Mouse (Mus musculus) testis, postnatal 10 days (tissue): Measurements from ENCODE around the gene Diablo.

Experiments used
- DNase-seq: peaks from one replicate; pipeline ENCODE4 v3.0.0; 2021; ENCODE audit warnings: low spot score

Gene Diablo

DNA sequence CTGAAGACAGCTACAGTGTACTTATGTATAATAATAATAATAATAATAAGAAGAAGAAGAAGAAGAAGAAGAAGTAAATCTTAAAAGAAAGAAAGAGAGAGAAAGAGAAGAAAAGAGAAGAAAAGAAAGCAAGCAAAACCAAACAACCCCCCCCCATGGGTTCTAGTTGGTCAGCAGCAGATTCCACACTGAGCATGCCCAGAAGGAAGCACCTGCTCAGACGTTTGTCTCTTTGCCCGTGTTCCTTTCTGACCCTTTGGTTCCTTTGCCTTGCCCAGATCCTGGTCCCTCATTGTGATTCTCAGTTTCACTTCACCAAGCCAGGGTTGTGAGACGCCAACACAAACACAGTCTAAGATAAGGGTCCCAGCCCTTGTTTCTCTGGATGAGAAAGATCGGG, 22.0 kb downstream of the Diablo start:
- no peak for DNase-seq

DNA sequence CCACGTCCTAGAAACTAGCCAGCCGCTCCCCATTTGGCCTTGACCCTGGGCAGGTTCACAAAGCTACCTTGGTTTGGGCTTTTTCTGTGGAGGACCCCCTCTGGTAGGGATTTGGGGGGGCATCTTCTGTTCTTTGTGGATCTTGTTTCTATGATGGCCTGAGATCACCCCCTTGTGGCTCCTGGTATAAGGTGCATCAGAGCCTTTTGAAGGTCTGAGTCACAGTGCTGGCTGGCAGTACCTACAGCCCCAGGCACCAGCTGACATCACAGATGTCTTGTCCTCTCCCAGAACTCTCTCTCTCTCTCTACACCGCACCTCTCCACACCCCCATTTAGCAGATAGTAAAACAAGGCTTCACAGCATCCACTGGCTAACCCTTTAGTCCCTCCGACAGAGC, 24.3 kb downstream of the Diablo start:
- no peak for DNase-seq

DNA sequence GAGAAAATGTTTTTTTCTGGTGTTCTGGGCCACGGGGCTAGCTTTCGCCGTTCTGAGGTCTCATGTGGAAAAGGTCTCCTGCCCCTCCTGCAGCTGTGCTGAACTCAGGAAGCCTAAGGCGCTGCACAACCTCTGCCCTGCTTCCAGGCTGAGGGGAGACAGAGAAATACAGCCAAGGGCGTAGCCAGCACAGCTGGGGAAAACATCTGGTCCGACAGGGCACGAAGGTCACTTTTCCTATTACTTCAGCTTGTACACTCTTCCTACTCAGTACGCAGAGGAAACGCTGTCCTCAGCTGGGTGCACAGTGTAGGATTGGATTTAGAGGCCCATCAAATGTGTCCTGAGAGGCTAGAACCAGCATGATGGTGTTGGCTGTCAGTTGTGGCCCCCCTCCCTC, 34.0 kb downstream of the Diablo start:
- no peak for DNase-seq

DNA sequence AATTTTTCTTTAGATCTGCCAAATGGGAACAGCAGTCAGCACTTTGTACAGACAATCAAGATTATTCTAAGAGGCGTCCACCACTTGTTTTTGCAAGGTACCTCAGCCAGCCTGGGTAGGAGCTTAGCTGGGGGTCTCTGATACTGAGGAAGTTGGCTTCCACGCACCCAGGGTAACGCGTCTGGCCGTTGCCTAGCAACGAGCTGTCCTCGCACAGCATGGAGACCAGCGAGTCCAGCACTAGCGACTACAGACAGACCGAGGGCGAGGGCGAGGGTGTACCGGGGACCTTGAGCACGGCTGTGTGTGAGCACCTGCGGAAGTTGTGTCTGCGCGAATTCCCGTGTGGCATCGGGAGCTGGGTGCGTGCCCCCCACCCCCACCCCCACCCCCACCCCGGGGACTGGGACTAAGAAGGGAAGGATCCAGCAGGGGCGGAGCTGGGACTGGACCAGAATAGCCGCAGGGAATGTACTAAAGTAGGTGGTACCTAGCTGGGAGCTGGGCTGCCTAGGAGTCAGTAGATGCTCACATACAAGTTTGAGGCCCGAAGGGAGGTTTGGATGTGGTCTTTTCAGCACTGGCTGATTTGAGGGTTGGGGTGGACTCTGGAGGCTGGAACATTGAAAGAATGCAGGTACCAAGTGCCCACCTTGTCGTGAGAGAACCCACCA, 34.7 kb downstream of the Diablo start, which contains the start of the genes Lrrc43 and Il31:
Gene Lrrc43 (plus strand): TSS at position 194 of the 674 bp plus-strand sequence.
Gene Il31 (minus strand): TSS at position 378 of the 674 bp plus-strand sequence.
- DNase-seq: no peak

GRCm38 (mm10) chr5:123487659-123488395, 36.1 kb downstream of the Diablo start:
- DNase-seq: no peak

DNA sequence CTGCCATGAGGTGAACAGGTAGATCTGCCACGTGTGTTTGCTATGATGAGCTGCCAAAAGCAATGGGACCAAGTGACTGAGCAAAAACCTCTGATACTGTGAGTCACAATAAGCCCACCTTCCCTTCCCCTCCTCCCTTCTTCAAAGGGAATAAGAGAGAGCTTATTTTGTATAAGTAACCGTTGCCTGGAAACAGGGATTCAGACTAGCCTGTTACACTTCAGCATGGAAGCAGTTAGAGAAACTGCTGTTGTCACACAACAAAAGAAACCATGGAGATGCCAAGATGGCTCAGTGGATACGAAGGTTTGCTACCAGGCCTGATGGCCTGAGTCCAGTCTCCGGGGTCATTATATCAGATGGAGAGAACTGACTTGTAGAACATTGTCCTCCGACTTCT, 50.2 kb downstream of the Diablo start:
- no peak for DNase-seq

- DNase-seq: no peak
Observed at GRCm38 (mm10) chr5:123470784-123471400, 53.1 kb downstream of the Diablo start.

DNA sequence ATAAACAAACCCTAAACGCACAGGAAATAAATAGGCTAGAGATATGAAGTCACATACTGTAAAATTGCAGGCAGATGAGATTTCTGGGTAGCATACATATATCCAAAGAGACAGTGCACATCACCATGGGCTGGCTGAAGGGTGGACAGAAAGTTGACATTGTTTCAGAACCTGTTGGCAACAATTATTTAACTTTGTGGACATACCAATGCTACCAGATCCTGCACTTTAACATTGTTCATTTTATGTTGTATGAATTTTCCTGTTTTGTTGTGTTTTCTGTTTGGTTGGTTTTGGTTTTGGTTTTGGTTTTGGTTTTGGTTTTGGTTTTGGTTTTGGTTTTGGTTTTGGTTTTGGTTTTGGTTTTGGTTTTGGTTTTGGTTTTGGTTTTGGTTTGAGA, 59.3 kb downstream of the Diablo start:
- DNase-seq: no peak

DNA sequence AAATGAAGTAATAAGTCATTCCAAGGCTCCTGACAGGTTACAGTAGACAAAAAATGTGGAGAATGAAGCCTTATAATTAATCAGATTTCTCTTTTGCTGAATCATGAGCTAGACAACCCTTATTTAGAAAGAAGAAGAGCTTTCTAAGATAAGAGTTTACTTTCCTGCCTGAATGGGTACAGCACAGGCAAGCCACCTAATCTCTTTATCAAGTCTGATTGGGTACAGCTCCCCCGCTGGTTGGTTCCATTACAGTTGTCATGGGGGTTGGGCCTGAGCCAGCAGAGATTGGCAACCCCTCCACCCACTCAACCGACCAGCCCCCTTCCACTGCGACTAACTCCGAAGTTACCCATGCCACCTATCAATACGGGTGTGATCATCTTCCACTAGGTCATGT, 62.6 kb downstream of the Diablo start:
- DNase-seq: no peak
